Mouse (Mus musculus) G1E (cell line): ENCODE measurements around the gene Tk1.

Experiments
- CTCF ChIP-seq: IDR thresholded peaks from 2 replicates; pipeline ENCODE4 v1.5.1; 2012; ENCODE audit warnings: low read depth, low read length, inconsistent platforms, mixed read lengths
- GATA1 ChIP-seq: IDR thresholded peaks from 2 replicates; pipeline ENCODE4 v1.6.1; 2012; ENCODE audit warnings: borderline replicate concordance, low read length, inconsistent platforms, mixed read lengths
- GATA2 ChIP-seq: IDR thresholded peaks from 2 replicates; pipeline ENCODE4 v1.6.1; 2012; ENCODE audit warnings: low read depth, low read length, inconsistent platforms, borderline replicate concordance
- POLR2AphosphoS5 ChIP-seq: IDR thresholded peaks from 2 replicates; pipeline ENCODE4 v1.6.1; 2012; ENCODE audit warnings: low read depth, low read length, inconsistent platforms; ENCODE audit not compliant: insufficient replicate concordance
- TAL1 ChIP-seq: conservative IDR thresholded peaks from 2 replicates; pipeline ENCODE4 v1.6.1; 2012; ENCODE audit warnings: low read depth, low read length, inconsistent platforms, mixed read lengths

DNA sequence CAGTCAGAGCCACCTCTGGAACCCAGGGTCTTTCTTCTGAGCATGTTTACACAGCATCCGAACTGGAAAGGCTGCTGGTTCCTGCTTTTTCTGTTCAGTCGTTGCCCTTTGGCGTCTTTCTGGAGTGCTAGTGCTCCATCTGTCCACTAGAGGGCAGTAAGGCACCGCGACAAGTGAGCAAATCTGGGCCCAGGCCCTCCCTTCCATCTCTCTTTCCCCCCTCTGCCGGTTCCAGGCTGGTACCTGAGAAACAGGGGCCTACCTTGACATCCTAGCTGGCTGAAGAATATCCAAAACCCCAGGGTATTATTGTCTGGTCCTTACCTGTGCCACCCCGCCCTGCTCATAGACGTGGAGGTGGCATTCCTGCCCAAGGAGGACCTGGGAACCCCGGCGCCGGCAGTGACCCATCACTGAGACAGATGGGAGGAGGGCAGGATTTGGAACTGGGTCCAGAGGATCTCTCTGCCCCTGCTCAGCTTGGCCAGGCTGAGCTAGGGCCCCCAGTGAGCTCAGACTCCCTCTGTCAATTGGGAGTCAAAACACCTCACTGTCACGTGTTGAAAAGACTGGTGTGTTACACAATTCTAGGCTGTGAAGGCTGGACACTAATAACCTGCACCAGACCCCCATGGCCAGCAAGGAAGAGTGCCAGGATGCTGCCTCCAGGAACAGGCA, 44.9 kb upstream of the Tk1 start:
- TF ChIP-seq TAL1 = no peak
- TF ChIP-seq CTCF = peak; percentile 90
- TF ChIP-seq GATA1 = no peak
- no peak for TF ChIP-seq GATA2
- no peak for TF ChIP-seq POLR2AphosphoS5
